ENCODE assay signal across 8 mouse cellular contexts in genomic region chr6:92943057-92943781, GRCm38 (mm10). TPM values are rescaled to one million over a fixed set of nuclear protein-coding genes. Genes with fewer than 3 reads are reported as not detected.
A peak's percentile ranks its signal among the peaks of the same experiment; 100 is the strongest.
DNase-seq lines count a peak whose midpoint lies in the region; ATAC-seq lines count a peak whose summit lies in the region.

TSS of gene Adamts9 (minus strand) at chr6:92943492.

- peak within 1 kb of the TSS; percentile 85 for H3K4me3 ChIP-seq in brown adipose tissue, adult 24 weeks (ENCODE audit: insufficient read depth, low read depth, low read length)

- peak; percentile 91 for DNase-seq in Muller cell, postnatal 12 days (ENCODE audit: inconsistent ontology term)
- DNase-seq in forelimb bud, embryonic 11.5 days (ENCODE audit: low read depth, low spot score) = peak; percentile 74
- DNase-seq in layer of hippocampus, adult 9-11 months = peak; percentile 49
- peak; percentile 95 for DNase-seq in lung, postnatal 10 days
- peak; percentile 31 to 37 for DNase-seq in right cerebral cortex, adult 2 months (ENCODE audit: low spot score in 2 of 2)

- peak; percentile 4 to 18; a peak in 1 of 4 replicates for ATAC-seq in hematopoietic stem cell, adult 5-6 weeks (replicated peaks in 1 of 2; ENCODE audit: insufficient read depth in 1 of 2, low FRiP score in 2 of 2, low TSS enrichment in 1 of 2, low read depth in 1 of 2, poor library complexity in 2 of 2, severe bottlenecking in 2 of 2)
- no peak for ATAC-seq in erythroblast, adult 5-6 weeks (replicated peaks; ENCODE audit: low FRiP score, poor library complexity, severe bottlenecking)

- no peaks in the 10 kb centered on the region; the same call in 1 of the 2 replicates for H3K4me1 ChIP-seq in brown adipose tissue, adult 24 weeks (ENCODE audit: control insufficient read depth, insufficient read depth, insufficient read length, low read length)

- peak within 1 kb of the TSS; percentile 95 for H3K27ac ChIP-seq in brown adipose tissue, adult 24 weeks (replicated peaks; ENCODE audit: low read depth, low read length)

RNA-seq across cellular contexts. Expression of gene Adamts9, which starts in this region (rescaled TPM):
- 4.0 and 6.2 TPM in 2 replicates for polyA plus RNA-seq in brown adipose tissue, adult 24 weeks (2012; ENCODE audit: insufficient read depth, insufficient read length, missing spikeins)
- total RNA-seq in hematopoietic stem cell, adult 5-6 weeks (2017) = 0.60 TPM in 1 of 2 replicates, not detected in the other
- total RNA-seq in erythroblast, adult 5-6 weeks (2015; ENCODE audit: low replicate concordance) = not detected in 2 replicates
- not detected in 2 replicates for total RNA-seq in erythroblast, adult 5-6 weeks (2017; ENCODE audit: low replicate concordance)

Comparison
In these comparisons a context has a peak if more than half of its experiments do, and no peak if none do; other contexts are left out.
1. Peak in ATAC-seq in hematopoietic stem cell, adult 5-6 weeks; RNA of the gene not detected or under 1 TPM.
2. DNase-seq: peak in every context shown above with its lines; median percentile 95 in lung, postnatal 10 days; 91 in Muller cell, postnatal 12 days; 74 in forelimb bud, embryonic 11.5 days; 49 in layer of hippocampus, adult 9-11 months; 34 in right cerebral cortex, adult 2 months.